Mouse (Mus musculus): ENCODE data around the gene Catsperb.

GRCm38 (mm10) chr12:101483571-101483970, 79.1 kb downstream of the Catsperb start:
- TF ChIP-seq EP300 (optimal IDR thresholded peaks at IDR 0.05): no peak
- TF ChIP-seq CTCF (IDR thresholded peaks at IDR 0.05; ENCODE audit: low read depth): no peak

All from stomach, postnatal 0 days (tissue).